Mouse (Mus musculus) neural tube, embryonic 11.5 days (tissue): ENCODE results near the gene Fam166a. TPM values are rescaled to one million over a fixed set of nuclear protein-coding genes. Genes with fewer than 3 reads are reported as not detected.
A peak's percentile ranks its signal among the peaks of the same experiment; 100 is the strongest.

ENCODE experiments used
- ATAC-seq: fragments of 200-750 bp; cut with Nextera tagmentation; 2 replicates; pipeline ENCODE4 v1.8.0; 2017; ENCODE audit warnings: moderate number of reproducible peaks, mild to moderate bottlenecking, moderate TSS enrichment, moderate library complexity; ENCODE audit not compliant: insufficient read depth, low FRiP score, low TSS enrichment
- DNase-seq: peaks from one replicate; pipeline ENCODE4 v3.0.0-alpha.2; 2015; ENCODE audit warnings: low spot score
- H3K27ac ChIP-seq: fragments of 300-500 bp; sonication (generic); 2 replicates; pipeline ENCODE4 v1.5.1; 2014; ENCODE audit warnings: low read depth, mild to moderate bottlenecking, low read length
- H3K27me3 ChIP-seq: fragments of 300-500 bp; sonication (generic); 2 replicates; pipeline ENCODE4 v1.6.1; 2014; ENCODE audit warnings: mild to moderate bottlenecking, low read length, mixed read lengths; ENCODE audit not compliant: control insufficient read depth, insufficient read depth
- H3K36me3 ChIP-seq: fragments of 300-500 bp; sonication (generic); 2 replicates; pipeline ENCODE4 v1.6.1; 2014; ENCODE audit warnings: mild to moderate bottlenecking, low read length, moderate library complexity, mixed read lengths; ENCODE audit not compliant: control insufficient read depth, insufficient read depth
- H3K4me1 ChIP-seq: fragments of 300-500 bp; sonication (generic); 2 replicates; pipeline ENCODE4 v1.6.1; 2014; ENCODE audit warnings: low read length, mixed read lengths; ENCODE audit not compliant: control insufficient read depth, insufficient read depth
- H3K4me2 ChIP-seq: fragments of 300-500 bp; sonication (generic); 2 replicates; pipeline ENCODE4 v1.6.1; 2014; ENCODE audit warnings: low read depth, mild to moderate bottlenecking, moderate library complexity
- H3K4me3 ChIP-seq: fragments of 300-500 bp; sonication (generic); 2 replicates; pipeline ENCODE4 v1.5.1; 2014; ENCODE audit warnings: low read depth, low read length
- H3K9ac ChIP-seq: fragments of 300-500 bp; sonication (generic); 2 replicates; pipeline ENCODE4 v1.6.1; 2014; ENCODE audit warnings: mild to moderate bottlenecking, low read length
- H3K9me3 ChIP-seq: fragments of 300-500 bp; sonication (generic); 2 replicates; pipeline ENCODE4 v1.6.1; 2016; ENCODE audit warnings: low read length; ENCODE audit not compliant: control insufficient read depth
- WGBS: fragments of 180-500 bp; shearing (Covaris S2); extraction: QIAGEN DNeasy Blood & Tissue Kit; methylation state at CpG from one replicate; pipeline ENCODE4 v1.1.7; 2014; 5-methylcytosine and 5-hydroxymethylcytosine counted together
- polyA plus RNA-seq: library from polyadenylated mRNA; unstranded; fragments of >200 nt; fragmentation: Nextera tagmentation; extraction: Ambion mirVana; gene quantifications from 2 replicates; pipeline ENCODE4 v1.2.1, GENCODE M21; 2014

Gene Fam166a
- polyA plus RNA-seq = not detected in 2 replicates

GRCm38 (mm10) chr2:25218445-25218844 lies at the start of gene Fam166a:
TSS of gene Fam166a (plus strand) at chr2:25218745.
- Histone ChIP-seq H3K4me3 (no peak within 1 kb of the TSS), H3K9ac (no peak within 1 kb of the TSS), H3K27me3 (no peaks in the 10 kb centered on the region), H3K36me3 (no peaks in the 10 kb centered on the region), H3K27ac (no peak within 1 kb of the TSS), H3K9me3 (no peaks in the 10 kb centered on the region), H3K4me1 (peaks cover 3% of the 10 kb centered on the region; the same call in 1 of the 2 replicates), H3K4me2 (no peak within 1 kb of the TSS)
- DNase-seq (no peak), ATAC-seq (no peak)

- H3K27ac ChIP-seq = peak overlapping the region; percentile 50; the same call in 1 of the 2 replicates
- no peak overlapping the region for H3K4me3 ChIP-seq
- H3K9ac ChIP-seq = no peak overlapping the region
- H3K4me2 ChIP-seq = peak overlapping the region; percentile 8; the same call in 1 of the 2 replicates
- H3K4me1 ChIP-seq = peaks cover 34% of the 10 kb centered on the region
- DNase-seq (peak; percentile 61), ATAC-seq (no peak)
- H3K9me3 ChIP-seq = no peaks in the 10 kb centered on the region
- H3K27me3 ChIP-seq = no peaks in the 10 kb centered on the region
- no peaks in the 10 kb centered on the region for H3K36me3 ChIP-seq
- 13% methylated on average over 5 of the region's 5 CpGs for WGBS
These were observed 48.8 kb upstream of the Fam166a start for GRCm38 (mm10) chr2:25169778-25170177.

- no peak overlapping the region for H3K4me3 ChIP-seq
- no peaks in the 10 kb centered on the region for H3K27me3 ChIP-seq
- 66% methylated on average over 10 of the region's 10 CpGs for WGBS
- DNase-seq (no peak), ATAC-seq (no peak)
- no peak overlapping the region for H3K9ac ChIP-seq
- peak overlapping the region; percentile 27; the same call in 1 of the 2 replicates for H3K27ac ChIP-seq
- no peak overlapping the region for H3K4me2 ChIP-seq
- no peaks in the 10 kb centered on the region for H3K9me3 ChIP-seq
- no peaks in the 10 kb centered on the region for H3K36me3 ChIP-seq
- H3K4me1 ChIP-seq = peaks cover 37% of the 10 kb centered on the region
These were observed 48.0 kb upstream of the Fam166a start for GRCm38 (mm10) chr2:25170326-25171100.

- Histone ChIP-seq H3K9ac (no peak overlapping the region), H3K27ac (peak overlapping the region; percentile 35), H3K4me3 (no peak overlapping the region), H3K4me1 (peaks cover 41% of the 10 kb centered on the region), H3K27me3 (no peaks in the 10 kb centered on the region), H3K4me2 (no peak overlapping the region), H3K36me3 (no peaks in the 10 kb centered on the region), H3K9me3 (no peaks in the 10 kb centered on the region)
- DNase-seq (no peak), ATAC-seq (no peak)
- whole genome bisulfite sequencing = 80% methylated on average over 6 of the region's 6 CpGs
These were observed 47.3 kb upstream of the Fam166a start for GRCm38 (mm10) chr2:25171101-25171768.

GRCm38 (mm10) chr2:25171769-25172153 lies 46.8 kb upstream of the Fam166a start:
- Histone ChIP-seq H3K27ac (peak overlapping the region; percentile 35; the same call in 1 of the 2 replicates), H3K9ac (no peak overlapping the region), H3K4me1 (peaks cover 44% of the 10 kb centered on the region), H3K36me3 (no peaks in the 10 kb centered on the region), H3K27me3 (no peaks in the 10 kb centered on the region), H3K4me2 (no peak overlapping the region), H3K4me3 (no peak overlapping the region), H3K9me3 (no peaks in the 10 kb centered on the region)
- WGBS = 88% methylated on average over 1 of the region's 1 CpGs
- DNase-seq (no peak), ATAC-seq (no peak)

- H3K4me2 ChIP-seq = no peak overlapping the region
- no peaks in the 10 kb centered on the region for H3K36me3 ChIP-seq
- DNase-seq (no peak), ATAC-seq (no peak)
- H3K27ac ChIP-seq = no peak overlapping the region
- WGBS = 80% methylated on average over 8 of the region's 8 CpGs
- H3K27me3 ChIP-seq = no peaks in the 10 kb centered on the region
- no peak overlapping the region for H3K4me3 ChIP-seq
- no peaks in the 10 kb centered on the region for H3K9me3 ChIP-seq
- no peak overlapping the region for H3K9ac ChIP-seq
- peaks cover 44% of the 10 kb centered on the region for H3K4me1 ChIP-seq
These were observed 45.9 kb upstream of the Fam166a start for GRCm38 (mm10) chr2:25172629-25173028.

- Histone ChIP-seq H3K36me3 (no peaks in the 10 kb centered on the region), H3K27ac (no peak overlapping the region), H3K4me3 (no peak overlapping the region), H3K4me2 (no peak overlapping the region), H3K9me3 (no peaks in the 10 kb centered on the region), H3K9ac (no peak overlapping the region), H3K4me1 (peaks cover 49% of the 10 kb centered on the region), H3K27me3 (no peaks in the 10 kb centered on the region)
- WGBS = 94% methylated on average over 4 of the region's 4 CpGs
- DNase-seq = no peak
- no peak for ATAC-seq
These were observed 44.7 kb upstream of the Fam166a start for GRCm38 (mm10) chr2:25173821-25174220.

GRCm38 (mm10) chr2:25174866-25175689 lies 43.5 kb upstream of the Fam166a start:
- peaks cover 45% of the 10 kb centered on the region for H3K4me1 ChIP-seq
- H3K9ac ChIP-seq = no peak overlapping the region
- no peaks in the 10 kb centered on the region for H3K9me3 ChIP-seq
- ATAC-seq = no peak
- DNase-seq = no peak
- no peak overlapping the region for H3K27ac ChIP-seq
- peaks cover 2% of the 10 kb centered on the region; the same call in 1 of the 2 replicates for H3K27me3 ChIP-seq
- WGBS = 58% methylated on average over 7 of the region's 7 CpGs
- no peak overlapping the region for H3K4me3 ChIP-seq
- no peak overlapping the region for H3K4me2 ChIP-seq
- H3K36me3 ChIP-seq = no peaks in the 10 kb centered on the region
